Mouse (Mus musculus) gastrocnemius, postnatal 36 days (tissue): ENCODE data around the gene Sike1. TPM values are rescaled to one million over a fixed set of nuclear protein-coding genes. Genes with fewer than 3 reads are reported as not detected.
A peak's percentile ranks its signal among the peaks of the same experiment; 100 is the strongest.

Source experiments
- DNase-seq, 2 experiments: peaks; one replicate each; pipeline ENCODE4 v3.0.0; 2022
- intact Hi-C: fragments of 180-260 bp; cut with DNase I; formaldehyde crosslinking; loops from one replicate; pipeline ENCODE4 v1.15.1; 2025
- total RNA-seq, 2 experiments: library from RNA; stranded (reverse); gene quantifications; 2 replicates each; pipeline ENCODE4 v1.2.3; 2021

The Sike1 gene
- total RNA-seq, 2 experiments from 2014 or later: 37.0 to 46.1 TPM

DNA sequence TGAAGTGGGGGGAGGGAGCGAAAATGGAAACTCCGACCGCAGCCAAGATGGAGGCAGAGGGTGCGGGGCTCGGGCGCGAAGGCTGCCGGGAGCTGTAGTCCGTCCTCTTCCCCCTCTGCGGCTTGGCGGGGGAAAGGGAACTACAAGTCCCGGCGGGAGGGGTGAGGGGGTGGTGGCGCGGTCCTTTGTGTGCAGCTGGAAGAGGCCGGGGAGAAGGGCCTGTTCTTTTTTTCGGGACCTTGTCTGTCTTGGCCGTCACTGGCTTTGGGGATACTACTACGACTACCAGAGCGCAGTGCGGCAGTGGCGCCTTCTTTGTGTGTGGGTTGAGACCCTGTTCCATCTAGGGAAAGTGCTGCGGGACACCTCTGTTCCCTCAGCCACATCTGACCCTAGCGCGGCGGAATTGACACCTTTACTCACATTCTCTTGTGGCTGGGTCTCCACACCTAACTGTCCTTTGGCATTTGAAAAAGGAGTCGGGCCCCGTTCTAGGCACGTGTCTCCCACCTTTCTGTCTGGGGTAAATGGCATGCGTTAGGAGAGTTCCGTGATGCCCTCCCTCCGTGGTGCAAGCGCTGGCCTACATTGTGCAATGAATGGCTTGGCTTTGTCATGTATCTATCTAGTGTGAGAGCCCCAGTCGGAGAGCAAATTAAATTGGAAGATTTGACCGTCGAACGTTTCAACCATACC lies 25.6 kb downstream of the Sike1 start:
- intact Hi-C loops: no loop called here
- peak; percentile 82 to 86 for DNase-seq

DNA sequence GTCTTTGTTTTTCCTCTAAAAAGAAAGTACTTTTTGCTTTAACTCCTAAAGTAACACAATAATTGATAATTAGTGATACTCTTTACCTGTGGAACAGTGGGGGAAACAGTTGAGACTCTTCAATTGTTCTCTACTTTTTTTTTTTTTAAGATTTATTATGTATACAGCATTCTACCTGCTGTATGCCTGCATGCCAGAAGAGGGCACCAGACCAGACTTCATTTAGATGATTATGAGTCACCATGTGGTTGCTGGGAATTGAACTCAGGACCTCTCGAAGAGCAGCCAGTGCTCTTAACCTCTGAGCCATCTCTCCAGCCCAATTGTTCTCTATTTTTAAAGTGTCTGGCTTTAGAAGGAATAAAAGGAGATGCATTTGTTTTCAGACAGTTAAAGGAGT lies 30.7 kb downstream of the Sike1 start:
- intact Hi-C loops: no loop called here
- no peak for DNase-seq

DNA sequence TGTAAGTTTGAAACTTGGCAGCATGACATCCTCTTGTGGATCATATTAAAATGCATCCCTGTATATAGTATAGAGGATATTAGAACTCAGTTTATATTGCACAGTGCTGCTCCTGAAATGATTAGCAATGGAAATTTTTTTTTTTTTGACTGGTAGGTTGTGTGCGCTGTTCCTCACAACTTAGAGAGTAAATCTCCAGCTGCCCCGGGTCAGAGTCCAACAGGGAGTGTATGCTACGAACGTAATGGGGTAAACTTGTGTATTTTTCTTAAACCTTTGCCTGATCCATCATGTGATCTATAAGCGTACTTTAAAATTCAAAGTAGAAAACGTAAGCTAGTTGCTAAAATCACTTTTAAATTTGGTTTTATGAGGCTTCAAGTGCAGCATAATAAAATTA lies 44.8 kb downstream of the Sike1 start:
- no peak for DNase-seq
- intact Hi-C loops: no loop called here

DNA sequence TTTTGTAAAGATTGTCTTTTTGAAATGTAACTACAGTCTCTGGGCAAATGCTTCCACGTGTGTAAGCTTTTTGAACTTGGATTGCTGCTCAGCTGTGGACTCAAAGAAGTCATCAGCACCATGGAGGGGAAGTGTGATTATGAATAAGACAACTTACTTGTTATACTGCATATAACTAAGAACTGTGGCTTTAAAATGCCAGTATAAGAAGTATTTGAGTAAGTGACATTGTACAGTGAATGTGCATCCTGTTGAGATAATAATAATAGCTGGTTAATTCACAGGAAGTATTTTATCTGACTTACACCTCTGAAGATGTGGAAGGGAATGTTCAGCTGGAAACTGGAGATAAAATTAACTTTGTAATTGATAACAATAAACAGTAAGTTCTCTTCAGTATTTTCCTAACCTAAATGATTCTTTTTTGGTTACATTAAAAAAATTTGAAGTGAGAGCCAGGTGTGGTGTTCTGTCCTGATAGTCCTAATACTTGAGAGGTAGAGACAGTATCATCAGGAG lies 45.4 kb downstream of the Sike1 start:
- DNase-seq: no peak
- intact Hi-C loops: no loop called here

DNA sequence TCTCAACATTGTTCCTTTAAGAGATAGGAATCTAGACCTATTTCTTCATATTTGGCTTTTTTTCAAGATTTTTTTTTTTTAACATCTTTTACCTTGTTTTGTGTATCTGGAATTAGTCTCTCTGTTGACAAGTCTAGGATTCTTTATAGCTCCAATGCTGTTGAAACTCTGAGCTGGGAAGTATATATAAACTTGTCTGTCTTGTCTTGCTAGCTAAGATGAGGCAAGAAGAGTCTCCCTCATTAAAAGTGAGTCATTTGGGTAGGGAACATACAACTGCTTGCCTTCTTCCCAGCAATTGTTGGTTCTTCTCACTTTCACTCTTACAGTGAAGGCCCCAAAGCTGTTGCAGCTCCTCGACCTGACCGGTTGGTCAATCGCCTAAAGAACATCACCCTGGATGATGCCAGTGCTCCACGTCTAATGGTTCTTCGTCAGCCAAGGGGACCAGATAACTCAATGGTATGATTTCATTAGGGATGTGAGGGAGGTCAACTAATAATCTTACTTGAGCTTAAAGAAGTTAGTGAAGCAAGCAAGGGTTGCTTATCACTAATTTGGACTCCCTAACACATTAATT lies 60.6 kb downstream of the Sike1 start:
- DNase-seq: no peak
- intact Hi-C loops: no loop called here

DNA sequence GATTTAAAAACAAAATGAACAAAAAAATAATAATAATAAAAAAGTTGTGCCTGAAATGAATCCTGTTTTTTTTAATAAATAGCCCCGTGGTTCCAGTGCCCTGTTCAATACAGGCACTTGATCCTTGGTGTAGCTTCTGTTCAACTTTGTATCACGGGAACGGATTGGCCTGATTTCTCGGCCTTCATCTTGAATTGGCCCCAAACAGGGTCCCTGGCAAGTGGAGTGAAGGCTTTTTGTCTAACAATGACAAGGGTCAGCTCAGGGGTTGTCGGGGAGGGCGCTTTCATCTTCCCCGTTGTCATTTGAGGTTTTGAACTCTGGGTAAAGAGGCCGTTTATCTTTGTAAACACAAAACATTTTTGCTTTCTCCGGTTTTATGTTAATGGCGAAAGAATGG lies 62.2 kb downstream of the Sike1 start:
- intact Hi-C loops: no loop called here

More for the DNA sequence above, 62.2 kb downstream of the Sike1 start:
- DNase-seq: no peak

Other genes with a start within 250 kb of the Sike1 start
- gene Tshb, start 213.0 kb upstream of the Sike1 start, total RNA-seq: not detected
- not detected for gene Sycp1, start 59.6 kb upstream of the Sike1 start, total RNA-seq
- not detected for gene Nr1h5, start 31.6 kb upstream of the Sike1 start, total RNA-seq
- 100 to 1,000 TPM; 843 to 962 TPM for gene Csde1, start 24.7 kb downstream of the Sike1 start, total RNA-seq
- 10 to 100 TPM; 42.0 to 49.4 TPM for gene Nras, start 62.6 kb downstream of the Sike1 start, total RNA-seq
- gene Ampd1, start 78.3 kb downstream of the Sike1 start, total RNA-seq: 1,000 to 10,000 TPM; 1,190 to 1,255 TPM
- gene Dennd2c, start 106.9 kb downstream of the Sike1 start, total RNA-seq: 1 to 10 TPM; 2.0 to 2.5 TPM
- gene Bcas2, start 175.9 kb downstream of the Sike1 start, total RNA-seq: 10 to 100 TPM; 37.2 to 43.8 TPM